Mouse (Mus musculus): ENCODE measurements around the gene Btbd11. TPM values are rescaled to one million over a fixed set of nuclear protein-coding genes. Genes with fewer than 3 reads are reported as not detected.

Btbd11 gene
- total and polyA plus RNA-seq, 3 experiments, result 10.1 to 18.5 (median 15.4) TPM

- H3K27me3 ChIP-seq (replicated peaks), result no peaks in the 10 kb centered on the region
- dilution Hi-C loops (cut with MboI; ENCODE audit: extremely low pct_ligation_motif_present, extremely low pct_unique_long_range_greater_than_20kb, low sequenced_read_pairs), result no loop called here
Measured at GRCm38 (mm10) chr10:85577891-85578420, 191.3 kb downstream of the Btbd11 start.

GRCm38 (mm10) chr10:85578571-85579465, 192.2 kb downstream of the Btbd11 start:
- no peaks in the 10 kb centered on the region for H3K9me3 ChIP-seq (replicated peaks; ENCODE audit: low read length)
- H3K4me1 ChIP-seq (ENCODE audit: control insufficient read depth in 1 of 2, insufficient read depth in 2 of 2), result peaks cover 0 to 6% of the 10 kb centered on the region in 2 experiments; a peak in 2 of 4 replicates
- no peaks in the 10 kb centered on the region for H3K27me3 ChIP-seq (replicated peaks)
- H3K79me2 ChIP-seq (replicated peaks; ENCODE audit: control insufficient read depth, extremely low read depth, insufficient read depth, poor library complexity, severe bottlenecking), result no peaks in the 10 kb centered on the region
- H3K4me2 ChIP-seq (ENCODE audit: insufficient read depth, low read depth, poor library complexity, severe bottlenecking), result no peak overlapping the region
- dilution Hi-C loops (cut with MboI; ENCODE audit: extremely low pct_ligation_motif_present, extremely low pct_unique_long_range_greater_than_20kb, low sequenced_read_pairs), result no loop called here
- H3K36me3 ChIP-seq (replicated peaks in 1 of 2; ENCODE audit: control insufficient read depth in 1 of 2, insufficient read depth in 1 of 2, low read length in 1 of 2), result peaks cover 0 to 63% of the 10 kb centered on the region in 2 experiments
- in situ Hi-C loops (cut with MboI; ENCODE audit: low pct_ligation_motif_present, low pct_unique_long_range_greater_than_20kb, low sequenced_read_pairs), result no loop called here
- H3K4me3 ChIP-seq (replicated peaks in 1 of 3; ENCODE audit: low read depth in 2 of 3, low read length in 2 of 3, poor library complexity in 1 of 3), result no peak overlapping the region
- no peak overlapping the region for H3K27ac ChIP-seq (ENCODE audit: insufficient read depth, low read depth)
- no peak for TF ChIP-seq TBP (conservative IDR thresholded peaks at IDR 0.05; ENCODE audit: low read depth, low read length)
- TF ChIP-seq MAZ (IDR thresholded peaks at IDR 0.05; ENCODE audit: low read depth, low read length), result no peak
- TF ChIP-seq HCFC1 (IDR thresholded peaks at IDR 0.05; ENCODE audit: low read depth, low read length), result no peak
- TF ChIP-seq KAT2A (IDR thresholded peaks at IDR 0.05; ENCODE audit: insufficient replicate concordance, low read length), result no peak
- TF ChIP-seq IRF4 (IDR thresholded peaks at IDR 0.05; ENCODE audit: low read depth, low read length), result no peak
- no peak for TF ChIP-seq UBTF (IDR thresholded peaks at IDR 0.05; ENCODE audit: low read depth, low read length)
- no peak for TF ChIP-seq CHD2 (IDR thresholded peaks at IDR 0.05; ENCODE audit: low read length)
- TF ChIP-seq SIN3A (IDR thresholded peaks at IDR 0.05; ENCODE audit: low read length), result no peak
- TF ChIP-seq ZNF384 (IDR thresholded peaks at IDR 0.05; ENCODE audit: low read depth, low read length), result no peak
- no peak for TF ChIP-seq ELF1 (IDR thresholded peaks at IDR 0.05; ENCODE audit: low read depth, low read length)
- TF ChIP-seq EP300 (IDR thresholded peaks at IDR 0.05; ENCODE audit: low read length), result no peak
- no peak for TF ChIP-seq ETS1 (conservative IDR thresholded peaks at IDR 0.05; ENCODE audit: low read depth, low read length)
- no peak for TF ChIP-seq MEF2A (IDR thresholded peaks at IDR 0.05; ENCODE audit: borderline replicate concordance, low read depth, low read length)
- TF ChIP-seq POLR2AphosphoS2 (IDR thresholded peaks at IDR 0.05; ENCODE audit: low read depth, low read length), result no peak
- no peak for TF ChIP-seq PAX5 (IDR thresholded peaks at IDR 0.05; ENCODE audit: low read length)
- no peak for TF ChIP-seq NELFE (IDR thresholded peaks at IDR 0.05; ENCODE audit: low read depth, low read length)
- no peak for TF ChIP-seq JUND (conservative IDR thresholded peaks at IDR 0.05; ENCODE audit: low read depth, low read length)
- TF ChIP-seq MAFK (IDR thresholded peaks at IDR 0.05; ENCODE audit: insufficient replicate concordance, low read length), result no peak
- no peak for TF ChIP-seq NRF1 (IDR thresholded peaks at IDR 0.05; ENCODE audit: low read depth, low read length)
- H3K9ac ChIP-seq (ENCODE audit: insufficient read depth, low read depth), result no peak overlapping the region
- DNase-seq (ENCODE audit: extremely low read depth), result no peak

More at GRCm38 (mm10) chr10:85577891-85578420, 191.3 kb downstream of the Btbd11 start:
- Histone ChIP-seq H3K4me1 (ENCODE audit: control insufficient read depth in 1 of 2, insufficient read depth in 2 of 2) (peaks cover 0 to 8% of the 10 kb centered on the region in 2 experiments; a peak in 2 of 4 replicates), H3K36me3 (replicated peaks in 1 of 2; ENCODE audit: control insufficient read depth in 1 of 2, insufficient read depth in 1 of 2, low read length in 1 of 2) (peaks cover 0 to 64% of the 10 kb centered on the region in 2 experiments), H3K9me3 (replicated peaks; ENCODE audit: low read length) (peaks cover 4% of the 10 kb centered on the region), H3K79me2 (replicated peaks; ENCODE audit: control insufficient read depth, extremely low read depth, insufficient read depth, poor library complexity, severe bottlenecking) (no peaks in the 10 kb centered on the region), H3K27ac (ENCODE audit: insufficient read depth, low read depth) (no peak overlapping the region), H3K4me3 (replicated peaks in 1 of 3; ENCODE audit: low read depth in 2 of 3, low read length in 2 of 3, poor library complexity in 1 of 3) (no peak overlapping the region), H3K4me2 (ENCODE audit: insufficient read depth, low read depth, poor library complexity, severe bottlenecking) (no peak overlapping the region), H3K9ac (ENCODE audit: insufficient read depth, low read depth) (no peak overlapping the region)
- in situ Hi-C loops (cut with MboI; ENCODE audit: low pct_ligation_motif_present, low pct_unique_long_range_greater_than_20kb, low sequenced_read_pairs), result no loop called here
- TF ChIP-seq NRF1 (IDR thresholded peaks at IDR 0.05; ENCODE audit: low read depth, low read length), result no peak
- TF ChIP-seq SMC3 (IDR thresholded peaks at IDR 0.05; ENCODE audit: low read depth, low read length), result no peak
- TF ChIP-seq ZKSCAN1 (IDR thresholded peaks at IDR 0.05; ENCODE audit: borderline replicate concordance, low read depth, low read length), result no peak
- TF ChIP-seq USF2 (conservative IDR thresholded peaks at IDR 0.05; ENCODE audit: low read depth, low read length), result no peak
- no peak for TF ChIP-seq IRF4 (IDR thresholded peaks at IDR 0.05; ENCODE audit: low read depth, low read length)
- no peak for TF ChIP-seq POLR2AphosphoS2 (IDR thresholded peaks at IDR 0.05; ENCODE audit: low read depth, low read length)
- no peak for TF ChIP-seq USF1 (IDR thresholded peaks at IDR 0.05; ENCODE audit: low read depth, low read length)
- no peak for TF ChIP-seq UBTF (IDR thresholded peaks at IDR 0.05; ENCODE audit: low read depth, low read length)
- TF ChIP-seq ZMIZ1 (IDR thresholded peaks at IDR 0.05; ENCODE audit: low read depth, low read length), result no peak
- TF ChIP-seq MAFK (IDR thresholded peaks at IDR 0.05; ENCODE audit: insufficient replicate concordance, low read length), result no peak
- DNase-seq (ENCODE audit: extremely low read depth), result no peak

Measured in CH12.LX (cell line).